Mouse (Mus musculus) c-Kit-positive CD71-positive TER-119-negative erythroid progenitor cells, embryonic 14.5 days (primary cell): ENCODE results near the gene Zfp358.

Source experiments
- DNase-seq: peaks from one replicate; pipeline ENCODE4 v3.0.0-alpha.2; 2013; ENCODE audit warnings: low read depth

The Zfp358 gene

DNA sequence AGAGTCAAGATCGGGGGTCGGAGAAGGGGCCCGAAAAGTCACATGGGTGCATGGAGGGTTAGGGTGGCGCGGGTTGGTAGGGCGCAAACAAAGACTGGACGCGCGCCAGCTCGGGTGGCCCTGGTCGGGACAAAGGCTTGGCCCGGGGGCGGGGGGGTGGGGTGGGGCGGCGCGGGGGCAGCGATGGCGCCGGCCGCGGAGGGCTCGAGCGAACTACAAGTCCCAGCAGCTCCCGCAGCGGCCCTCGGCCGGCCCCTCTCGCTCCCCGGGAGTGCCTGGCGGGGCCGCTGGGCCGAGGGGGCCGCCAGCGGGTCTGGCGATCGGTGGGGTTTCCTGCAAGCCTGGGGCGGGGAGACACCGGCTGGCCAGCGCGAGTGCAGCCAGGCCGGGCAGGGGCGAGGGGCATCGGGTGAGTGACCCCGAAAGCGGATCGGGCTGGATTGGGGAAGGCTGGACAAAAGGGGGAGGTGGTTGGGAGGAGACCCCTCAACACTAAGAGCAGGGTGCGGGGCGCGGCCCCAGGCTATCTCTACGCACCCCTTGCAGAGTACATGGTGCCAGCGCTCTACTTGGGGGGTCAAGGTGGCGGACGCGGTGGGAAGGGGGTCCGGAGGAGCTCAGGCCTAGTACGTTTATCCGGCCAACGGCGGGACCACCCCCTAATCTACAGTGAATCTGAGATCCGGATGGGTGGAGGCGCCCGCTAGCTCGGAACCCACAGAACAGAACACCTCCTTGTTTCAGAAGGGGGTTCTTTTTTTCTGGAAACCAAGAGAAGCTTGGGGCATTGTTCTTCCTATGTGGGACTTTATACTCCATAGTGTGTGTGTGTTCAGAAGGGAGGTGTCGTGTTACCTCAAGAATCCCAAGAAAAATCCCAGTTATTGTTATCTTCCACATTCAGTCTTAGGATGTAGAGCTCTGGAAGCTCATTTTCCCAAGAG, at the start of gene Zfp358:
TSS of gene Zfp358 (plus strand) at position 238 of the 944 bp plus-strand sequence.
- no peak for DNase-seq

- DNase-seq: no peak
Observed at GRCm38 (mm10) chr8:3449226-3449625, 43.7 kb upstream of the Zfp358 start.

- DNase-seq: peak; percentile 55
Observed at GRCm38 (mm10) chr8:3450670-3451069, 42.3 kb upstream of the Zfp358 start.

DNA sequence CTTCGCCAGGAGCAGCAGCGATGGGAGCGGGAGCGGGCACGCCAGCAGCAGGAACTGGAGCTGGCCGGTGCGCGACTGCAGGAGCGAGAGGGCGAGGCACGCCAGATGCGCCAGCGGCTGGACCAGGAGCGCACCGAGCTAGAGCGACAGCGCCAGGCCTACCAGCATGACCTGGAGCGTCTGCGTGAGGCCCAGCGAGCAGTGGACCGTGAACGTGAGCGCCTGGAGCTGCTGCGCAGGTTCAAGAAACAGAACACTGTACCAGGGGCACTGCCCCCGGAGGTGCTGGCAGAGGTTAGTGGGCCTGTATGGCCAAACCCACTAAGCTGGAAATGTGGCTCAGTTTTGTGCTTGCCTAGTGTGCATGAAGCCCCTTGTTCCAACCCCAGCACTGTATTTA, 40.9 kb upstream of the Zfp358 start:
- no peak for DNase-seq

DNA sequence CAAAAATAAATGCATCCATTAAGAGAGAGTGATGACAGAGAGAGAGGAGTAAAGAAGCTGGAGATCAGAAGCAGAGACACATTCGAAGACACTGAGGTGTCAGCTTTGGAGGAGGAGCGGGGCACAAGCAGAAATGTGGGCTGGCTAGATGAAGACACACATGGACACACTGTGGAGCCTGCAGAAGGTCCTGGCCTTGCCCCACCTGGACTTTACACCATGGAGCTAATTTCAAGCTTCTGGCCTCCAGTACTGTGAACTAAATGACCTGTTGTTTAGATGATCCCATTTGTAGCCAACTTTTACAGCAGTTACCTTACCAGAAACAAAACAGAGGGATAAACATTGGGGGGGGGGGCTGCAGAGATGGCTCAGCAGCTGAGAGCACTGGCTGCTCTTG, 29.7 kb upstream of the Zfp358 start:
- DNase-seq: no peak

DNA sequence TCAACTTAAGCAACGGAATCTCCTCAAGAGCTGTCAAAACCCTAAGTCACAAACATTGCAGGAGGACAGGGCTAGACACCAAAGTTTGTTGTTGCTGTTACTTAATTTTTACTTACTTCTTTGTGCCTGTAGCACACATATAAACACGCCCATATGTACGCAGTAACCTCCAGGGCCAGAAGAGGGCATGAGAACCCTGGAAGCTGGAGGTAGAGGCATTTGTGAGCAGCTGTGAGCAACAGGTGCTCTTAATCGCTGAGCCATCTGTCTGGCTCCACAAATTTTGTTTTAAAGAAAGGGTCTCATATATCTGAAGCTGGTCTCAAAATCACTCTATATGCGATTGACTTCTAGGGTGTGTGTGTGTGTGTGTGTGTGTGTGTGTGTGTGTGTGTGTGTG, 28.6 kb upstream of the Zfp358 start:
- DNase-seq: peak; percentile 50

DNA sequence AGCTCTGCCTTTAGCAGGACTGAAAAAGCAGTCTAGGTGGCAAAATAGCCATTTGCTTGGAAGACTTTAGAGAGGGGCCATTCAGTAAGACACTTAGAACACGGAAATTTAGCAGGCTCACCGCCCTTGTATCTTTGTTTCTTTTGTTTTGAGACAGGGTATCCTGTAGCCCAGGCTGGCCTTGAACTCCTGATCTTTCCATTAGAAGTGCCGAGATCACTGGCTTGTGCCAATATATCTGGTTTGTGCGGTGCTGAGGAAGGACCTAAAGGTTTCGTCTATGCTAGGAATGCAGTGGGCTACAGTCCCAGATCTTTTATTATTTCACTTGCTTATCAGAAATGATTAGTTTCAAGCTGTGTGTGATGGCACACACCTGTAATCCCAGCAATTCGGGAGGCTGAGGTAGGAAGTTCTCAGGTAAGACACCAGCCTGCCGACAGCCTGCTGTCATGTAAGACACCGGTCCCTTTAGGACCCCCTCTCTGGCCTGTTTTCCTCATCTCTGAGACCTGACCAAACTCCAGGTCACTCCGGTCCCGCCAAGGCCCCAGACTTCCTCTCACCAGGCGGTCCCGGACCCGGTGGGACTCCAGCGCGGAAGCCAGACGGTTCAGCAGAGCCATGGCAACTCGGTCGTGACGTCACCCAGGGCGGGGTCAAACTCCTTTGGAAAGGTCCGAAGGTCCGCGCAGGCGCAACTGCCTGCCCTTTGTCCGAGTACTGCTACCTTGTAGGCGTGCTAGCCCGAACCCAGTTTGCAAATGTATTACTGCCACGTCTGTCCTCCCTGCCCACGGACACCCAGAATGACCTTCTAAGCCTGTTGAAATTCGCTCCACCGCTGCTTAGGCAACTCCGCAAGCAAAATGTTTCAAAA, 25.7 kb upstream of the Zfp358 start, which contains the start of gene Pex11g:
TSS of gene Pex11g (minus strand) at position 675 of the 880 bp plus-strand sequence.
- DNase-seq: peak; percentile 91

DNA sequence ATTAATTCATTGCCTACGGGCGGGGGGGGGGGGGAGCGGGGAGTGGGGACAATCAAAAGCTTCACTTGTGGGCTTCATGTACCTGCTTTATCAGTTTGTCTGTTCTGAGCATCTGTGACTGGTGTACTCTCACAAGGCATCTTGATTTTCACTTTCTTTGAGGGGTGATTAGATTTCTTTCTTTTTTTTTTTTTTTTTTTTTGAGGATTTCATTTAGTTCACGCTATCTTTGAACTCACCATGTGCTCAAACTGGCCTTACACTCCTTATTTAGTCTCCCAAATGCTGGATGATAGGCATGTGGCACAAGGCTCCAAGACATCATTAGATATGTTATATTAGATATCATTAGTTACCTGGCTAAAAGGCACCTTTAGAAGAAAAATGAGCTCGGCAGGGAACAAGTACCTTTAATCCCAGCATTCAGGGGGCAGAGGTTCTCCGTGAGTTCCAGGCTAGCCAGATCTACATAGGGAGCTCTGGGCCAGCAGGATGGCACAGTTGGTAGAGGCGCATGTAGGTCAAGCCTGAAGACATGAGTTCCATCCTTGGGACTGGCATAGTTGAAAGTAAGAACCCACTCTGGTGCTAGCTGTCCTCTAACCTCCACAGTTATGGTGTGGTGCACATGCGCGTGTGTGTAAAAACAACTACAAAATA, 24.9 kb upstream of the Zfp358 start:
- no peak for DNase-seq

- no peak for DNase-seq
Observed at GRCm38 (mm10) chr8:3468838-3469237, 24.1 kb upstream of the Zfp358 start.

- no peak for DNase-seq
Observed at GRCm38 (mm10) chr8:3470562-3470961, 22.4 kb upstream of the Zfp358 start, which contains the start of gene Tex45. Gene Tex45 (plus strand): TSS chr8:3470862.

DNA sequence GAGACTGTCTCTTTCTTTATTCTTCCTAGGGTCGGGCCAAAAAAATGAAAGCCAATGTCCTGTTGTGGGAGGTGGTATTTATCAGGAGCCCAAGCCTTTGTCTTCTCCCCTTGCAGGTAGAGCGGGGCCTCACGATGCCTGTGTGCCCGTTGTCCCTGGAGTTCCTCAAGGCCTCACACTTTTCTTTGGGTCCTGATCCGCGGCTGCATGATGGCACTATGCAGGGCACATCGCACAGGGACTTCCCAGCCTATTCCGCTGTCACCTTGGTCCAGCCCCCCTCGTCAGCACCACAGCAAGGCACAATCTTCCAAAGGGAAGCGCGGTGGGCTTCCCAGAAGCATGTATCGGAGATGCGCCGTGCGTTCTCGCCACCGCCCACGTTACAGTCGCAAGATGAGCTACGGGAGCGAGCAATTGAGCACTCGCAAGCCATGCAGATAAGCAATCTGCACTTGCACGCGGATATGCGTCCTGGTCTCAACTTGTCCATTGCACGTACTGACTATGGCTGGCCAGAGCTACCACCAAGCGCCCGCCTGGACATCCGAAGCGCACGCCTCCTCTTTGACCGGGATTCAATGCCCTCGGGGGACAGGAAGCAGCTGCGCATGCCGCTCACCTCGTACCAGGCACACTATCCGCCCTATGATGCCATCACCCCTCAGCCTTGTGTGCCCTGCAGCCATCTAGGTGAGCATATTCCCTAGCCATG, 17.1 kb upstream of the Zfp358 start:
- DNase-seq: no peak

DNA sequence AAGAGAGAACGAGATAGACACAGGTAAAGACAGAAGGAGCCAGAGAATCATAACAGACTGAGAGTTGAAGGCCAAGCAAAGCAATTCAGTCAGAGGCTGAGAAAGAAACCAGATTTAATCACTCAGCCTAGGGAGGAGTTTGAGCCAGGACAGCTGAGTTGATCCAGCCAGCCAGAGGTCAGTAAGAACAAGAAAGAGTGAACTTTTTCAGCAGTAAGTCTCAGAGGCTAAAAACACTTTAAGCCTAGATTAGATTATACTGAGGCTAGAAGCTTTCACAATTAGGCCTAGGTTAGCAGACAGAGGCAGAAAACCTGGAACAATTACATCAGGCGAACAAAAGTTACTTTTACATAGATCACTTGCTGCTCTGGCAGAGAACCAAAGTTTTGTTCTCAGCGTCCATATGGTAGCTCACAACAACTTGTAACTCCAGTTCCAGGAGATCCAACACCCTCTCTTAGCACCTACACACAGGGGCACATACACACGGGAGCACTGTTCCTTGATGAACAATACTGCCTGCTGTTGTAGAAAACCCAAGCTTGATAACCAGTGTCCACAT, 12.6 kb upstream of the Zfp358 start:
- DNase-seq: no peak

GRCm38 (mm10) chr8:3481605-3482004, 11.3 kb upstream of the Zfp358 start:
- DNase-seq: no peak

DNA sequence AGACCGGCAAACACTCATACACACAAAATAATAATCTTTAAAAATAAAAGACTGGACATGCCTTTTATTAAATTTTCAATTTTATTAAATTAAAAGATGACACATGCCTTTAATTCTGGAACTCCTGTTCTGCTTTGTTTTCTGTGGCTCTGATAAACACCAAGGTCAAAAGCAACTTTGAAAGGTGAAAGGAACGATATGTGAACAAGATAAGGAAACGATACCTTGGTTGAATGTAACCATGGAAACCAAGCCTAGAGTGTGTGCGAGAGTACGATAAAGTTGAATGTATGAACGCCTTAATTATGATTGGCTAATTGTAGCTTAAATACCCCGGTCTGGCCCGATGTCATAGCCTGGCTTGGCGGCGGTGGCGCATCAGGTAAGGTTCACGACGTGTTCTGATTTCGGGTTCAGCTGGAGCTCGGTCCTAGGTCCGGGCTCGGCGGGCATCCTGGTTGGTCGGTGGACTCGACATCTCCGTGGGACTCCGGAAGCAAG, 10.6 kb upstream of the Zfp358 start:
- no peak for DNase-seq

DNA sequence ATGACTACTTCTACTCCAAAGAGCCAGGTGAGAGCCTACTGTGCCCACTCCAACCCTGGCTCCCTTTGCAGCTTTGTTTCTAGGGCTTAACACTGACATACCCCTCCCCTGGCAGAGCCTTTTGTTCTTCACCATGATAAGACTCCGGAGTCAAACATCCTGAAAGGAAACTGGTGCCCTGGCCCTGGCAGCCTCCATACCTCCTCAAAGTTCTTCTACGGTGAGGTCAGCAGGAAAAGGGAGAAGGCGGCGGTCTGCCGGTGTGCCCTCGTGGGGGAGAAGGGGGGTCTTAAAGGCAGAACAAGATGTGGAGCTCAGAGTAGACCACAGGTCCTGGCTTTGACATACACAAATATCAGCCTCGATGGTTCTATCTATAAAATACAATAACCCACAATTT, 9.4 kb upstream of the Zfp358 start:
- no peak for DNase-seq

DNA sequence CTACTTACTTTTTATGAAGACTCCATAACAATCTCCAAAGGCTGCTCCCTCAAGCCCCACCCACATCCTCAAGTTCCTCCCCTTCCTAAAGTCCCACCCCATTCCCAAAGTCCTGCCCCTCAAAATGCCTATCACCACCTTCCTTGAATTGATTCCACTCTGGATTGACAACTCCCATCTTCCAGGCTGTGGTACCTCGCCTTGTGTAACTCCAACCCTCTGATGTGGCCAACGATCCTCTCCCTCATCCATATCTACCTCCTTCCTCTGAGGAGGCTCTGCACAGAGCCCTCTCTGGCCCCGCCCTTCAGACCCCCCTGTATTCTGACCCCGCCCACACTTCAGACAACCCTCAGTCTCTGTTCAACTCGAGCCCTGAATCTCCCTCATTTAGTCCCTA, 7.7 kb upstream of the Zfp358 start:
- no peak for DNase-seq

- no peak for DNase-seq
Observed at GRCm38 (mm10) chr8:3493845-3494208, 889 bp downstream of the Zfp358 start.

GRCm38 (mm10) chr8:3495578-3496427, 2.9 kb downstream of the Zfp358 start:
- no peak for DNase-seq

DNA sequence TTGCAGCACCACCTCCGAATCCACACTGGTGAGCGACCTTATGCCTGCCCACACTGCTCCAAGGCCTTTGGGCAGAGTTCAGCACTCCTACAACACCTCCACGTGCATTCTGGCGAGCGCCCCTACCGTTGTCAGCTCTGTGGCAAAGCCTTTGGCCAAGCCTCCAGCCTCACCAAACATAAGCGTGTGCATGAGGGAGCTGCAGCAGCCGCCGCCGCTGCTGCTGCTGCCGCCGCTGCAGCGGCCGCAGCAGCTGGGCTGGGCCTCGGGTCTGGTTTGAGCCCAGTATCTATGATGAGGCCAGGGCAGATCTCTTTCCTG, 3.5 kb downstream of the Zfp358 start:
- DNase-seq: no peak

GRCm38 (mm10) chr8:3498583-3498982, 5.6 kb downstream of the Zfp358 start:
- DNase-seq: no peak
